Mouse (Mus musculus): Measurements from ENCODE around the gene Tmod2. TPM values are rescaled to one million over a fixed set of nuclear protein-coding genes. Genes with fewer than 3 reads are reported as not detected.
"Not testable (repeated sequence)": the region's sequence is repeated elsewhere in the genome, so short reads cannot be mapped to it uniquely, and the experiment has no call there.

The Tmod2 gene
- polyA plus RNA-seq (2016; fragmentation: Nextera tagmentation; extraction: Ambion mirVana), result 39.9 and 41.1 TPM in 2 replicates

DNA sequence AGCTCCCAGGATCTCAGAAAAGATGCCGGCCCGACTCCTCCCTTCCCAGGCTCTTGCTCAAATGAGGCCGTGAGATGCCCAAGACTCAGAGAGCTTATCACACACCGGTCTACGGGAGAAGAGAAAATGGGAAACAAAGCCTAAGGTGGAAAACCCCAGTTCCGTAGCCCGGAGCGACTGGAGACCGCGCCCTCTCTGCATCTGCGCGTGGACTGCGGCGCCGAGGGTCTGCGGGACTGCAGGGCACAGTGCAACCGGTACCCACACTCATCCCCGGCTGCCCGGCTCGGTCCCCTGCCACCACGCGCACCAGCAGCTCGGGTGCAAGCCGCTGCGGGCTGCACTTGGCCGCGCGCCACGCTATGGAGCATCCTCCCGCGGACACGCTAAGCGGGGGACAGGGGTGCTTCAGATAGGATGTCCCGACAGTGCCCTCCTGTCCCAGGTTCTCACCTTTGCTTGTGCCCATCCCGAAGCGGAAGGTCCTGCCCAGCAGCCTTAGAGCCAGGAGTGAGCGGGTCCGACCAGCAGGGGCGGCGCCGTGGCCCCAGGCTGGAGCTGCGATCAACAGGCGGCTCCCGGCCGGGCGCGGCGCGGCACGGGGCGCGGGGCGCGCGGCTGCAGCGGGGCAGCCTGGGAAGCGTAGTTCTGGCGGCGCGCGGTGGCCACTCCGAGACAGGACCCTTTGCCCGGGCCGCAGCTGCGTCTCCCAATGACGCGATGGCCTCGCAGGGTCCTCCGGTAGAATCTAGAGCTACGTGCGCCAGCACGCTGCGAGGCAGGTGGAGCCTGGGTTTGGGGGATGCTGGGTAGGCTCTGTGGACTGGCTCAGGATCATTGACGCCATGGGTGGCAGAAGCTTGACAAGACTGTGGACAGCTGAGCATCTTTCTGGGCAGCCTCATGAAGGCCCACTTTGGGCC is at the start of gene Tmod2:
Gene Tmod2 (minus strand): TSS at position 755 of the 923 bp plus-strand sequence.
- Histone ChIP-seq H3K4me1 (peaks cover 18% of the 10 kb centered on the region), H3K4me3 (peak within 1 kb of the TSS; percentile 78), H3K9me3 (no peaks in the 10 kb centered on the region), H3K36me3 (replicated peaks) (no peaks in the 10 kb centered on the region), H3K27me3 (ENCODE audit: poor library complexity, severe bottlenecking) (peaks cover 14% of the 10 kb centered on the region), H3K27ac (peak within 1 kb of the TSS; percentile 87)
- under 1% methylated on average over 74 of the region's 74 CpGs for WGBS
- DNase-seq (ENCODE audit: extremely low spot score, low spot score), result peak; percentile 79

DNA sequence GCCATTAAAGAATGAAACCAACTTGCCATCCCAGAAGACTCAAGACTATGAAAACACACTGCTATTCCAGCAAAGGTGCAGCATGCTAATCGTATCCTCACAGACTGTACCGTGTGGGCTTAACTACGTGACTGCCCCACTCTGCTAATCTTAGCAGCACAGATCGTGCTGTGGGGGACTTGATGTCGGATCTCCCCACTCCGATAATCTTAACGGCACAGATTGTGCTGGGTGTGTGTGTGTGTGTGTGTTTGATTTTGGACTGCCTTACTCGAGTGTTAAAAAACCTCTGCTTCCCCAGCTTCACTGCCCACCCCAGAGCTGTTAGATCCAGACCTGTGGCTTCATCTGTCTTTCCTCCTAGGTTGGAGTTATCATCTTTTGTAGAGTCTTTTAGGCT is 49.8 kb upstream of the Tmod2 start:
- Histone ChIP-seq H3K9me3 (no peaks in the 10 kb centered on the region), H3K27ac (no peak overlapping the region), H3K4me1 (no peaks in the 10 kb centered on the region), H3K4me3 (no peak overlapping the region), H3K36me3 (replicated peaks) (peaks cover 5% of the 10 kb centered on the region; the same call in 1 of the 2 replicates), H3K27me3 (ENCODE audit: poor library complexity, severe bottlenecking) (no peaks in the 10 kb centered on the region)
- WGBS, result 89% methylated on average over 8 of the region's 8 CpGs
- DNase-seq (ENCODE audit: extremely low spot score, low spot score), result no peak

- H3K4me1 ChIP-seq; H3K9me3 ChIP-seq; H3K36me3 ChIP-seq (replicated peaks): not testable (repeated sequence)
Observed at GRCm38 (mm10) chr9:75656456-75656855, 45.3 kb upstream of the Tmod2 start.

DNA sequence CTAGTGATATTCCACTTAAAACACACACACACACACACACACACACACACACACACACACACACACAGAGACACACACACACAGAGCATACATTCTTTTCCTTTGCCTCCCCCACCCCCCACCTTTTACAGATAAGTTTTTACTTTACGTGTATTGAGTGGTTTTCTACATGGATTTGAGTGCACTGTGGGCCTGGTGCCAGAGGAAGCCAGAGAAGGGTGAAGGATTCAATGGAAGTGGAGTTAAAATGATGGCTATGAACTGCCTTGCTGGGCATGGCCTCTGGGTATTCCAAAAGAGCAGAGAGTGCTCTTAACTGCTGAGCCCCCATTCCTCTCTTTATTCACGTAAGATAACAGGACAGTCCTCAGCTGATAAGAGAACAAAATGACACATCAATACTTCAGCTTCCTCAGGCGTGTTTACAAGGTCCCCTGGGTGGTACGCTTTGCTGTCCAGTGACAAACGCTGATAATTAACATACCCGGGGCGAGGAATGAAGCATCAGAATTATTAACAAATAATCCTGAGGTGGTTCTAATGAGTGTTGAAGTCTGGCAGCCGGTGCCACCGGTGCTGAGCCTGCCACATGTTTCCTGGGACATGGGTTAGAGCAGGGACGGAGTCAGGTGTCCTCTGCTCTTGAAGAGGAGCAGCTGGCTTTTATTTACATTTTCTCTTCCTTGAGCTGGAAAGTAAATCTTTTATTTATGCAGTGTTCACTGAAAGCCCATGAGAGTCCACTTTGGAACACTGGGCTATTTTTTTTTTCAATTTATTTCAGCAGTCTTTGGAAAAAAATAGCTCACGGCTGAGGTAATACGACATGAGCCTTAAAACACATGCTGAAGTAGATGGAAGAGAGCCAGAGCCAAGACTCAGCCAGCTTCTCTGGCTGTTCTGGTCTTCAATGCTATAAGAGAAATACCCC is 43.1 kb upstream of the Tmod2 start:
- no peaks in the 10 kb centered on the region for H3K9me3 ChIP-seq
- H3K4me1 ChIP-seq, result no peaks in the 10 kb centered on the region
- no peak for DNase-seq (ENCODE audit: extremely low spot score, low spot score)
- H3K4me3 ChIP-seq, result no peak overlapping the region
- WGBS, result 84% methylated on average over 12 of the region's 12 CpGs
- H3K27ac ChIP-seq, result no peak overlapping the region
- H3K36me3 ChIP-seq (replicated peaks), result 0 out of 2 replicates have a peak, but pooled peaks cover 7% of the 10 kb centered on the region
- H3K27me3 ChIP-seq (ENCODE audit: poor library complexity, severe bottlenecking), result no peaks in the 10 kb centered on the region

More at GRCm38 (mm10) chr9:75656456-75656855, 45.3 kb upstream of the Tmod2 start:
- not testable (repeated sequence) for H3K4me3 ChIP-seq; DNase-seq (ENCODE audit: extremely low spot score, low spot score); H3K27ac ChIP-seq; H3K27me3 ChIP-seq (ENCODE audit: poor library complexity, severe bottlenecking)
- WGBS, result 83% methylated on average over 3 of the region's 3 CpGs

GRCm38 (mm10) chr9:75645405-75645804 is 34.3 kb upstream of the Tmod2 start:
- H3K27me3 ChIP-seq (ENCODE audit: poor library complexity, severe bottlenecking), result no peaks in the 10 kb centered on the region
- no peak for DNase-seq (ENCODE audit: extremely low spot score, low spot score)
- H3K9me3 ChIP-seq, result peaks cover 3% of the 10 kb centered on the region; the same call in 1 of the 2 replicates
- peaks cover 11% of the 10 kb centered on the region; the same call in 1 of the 2 replicates for H3K4me1 ChIP-seq
- peaks cover 17% of the 10 kb centered on the region for H3K36me3 ChIP-seq (replicated peaks)
- no peak overlapping the region for H3K4me3 ChIP-seq
- 60% methylated on average over 3 of the region's 3 CpGs for WGBS
- no peak overlapping the region for H3K27ac ChIP-seq

DNA sequence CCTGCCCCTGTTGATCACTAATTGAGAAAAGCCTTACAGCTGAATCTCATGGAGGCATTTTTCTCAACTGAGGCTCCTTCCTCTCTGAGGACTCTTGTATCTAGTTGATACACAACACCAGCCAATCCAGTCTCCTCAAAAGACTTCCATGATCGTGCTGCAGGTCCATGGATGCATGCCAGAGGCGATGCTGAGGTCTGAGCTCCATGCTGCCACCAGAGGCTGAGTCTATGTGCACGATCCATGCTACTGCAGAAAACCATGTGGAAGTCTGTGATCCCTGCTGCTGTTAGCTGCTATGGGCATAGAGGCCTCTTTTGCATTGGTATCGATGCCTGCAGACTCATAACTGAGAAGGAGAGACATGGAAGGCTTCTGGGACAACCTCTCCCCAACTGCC is 23.1 kb upstream of the Tmod2 start:
- DNase-seq (ENCODE audit: extremely low spot score, low spot score), result no peak
- 88% methylated on average over 4 of the region's 4 CpGs for WGBS
- Histone ChIP-seq H3K36me3 (replicated peaks) (no peaks in the 10 kb centered on the region), H3K27me3 (ENCODE audit: poor library complexity, severe bottlenecking) (no peaks in the 10 kb centered on the region), H3K4me1 (peaks cover 9% of the 10 kb centered on the region), H3K9me3 (no peaks in the 10 kb centered on the region), H3K4me3 (no peak overlapping the region), H3K27ac (no peak overlapping the region)

GRCm38 (mm10) chr9:75633603-75634002 is 22.5 kb upstream of the Tmod2 start:
- no peaks in the 10 kb centered on the region for H3K27me3 ChIP-seq (ENCODE audit: poor library complexity, severe bottlenecking)
- H3K9me3 ChIP-seq, result no peaks in the 10 kb centered on the region
- H3K27ac ChIP-seq, result no peak overlapping the region
- DNase-seq (ENCODE audit: extremely low spot score, low spot score), result no peak
- peaks cover 9% of the 10 kb centered on the region for H3K4me1 ChIP-seq
- H3K36me3 ChIP-seq (replicated peaks), result no peaks in the 10 kb centered on the region
- WGBS, result 92% methylated on average over 8 of the region's 8 CpGs
- H3K4me3 ChIP-seq, result no peak overlapping the region

DNA sequence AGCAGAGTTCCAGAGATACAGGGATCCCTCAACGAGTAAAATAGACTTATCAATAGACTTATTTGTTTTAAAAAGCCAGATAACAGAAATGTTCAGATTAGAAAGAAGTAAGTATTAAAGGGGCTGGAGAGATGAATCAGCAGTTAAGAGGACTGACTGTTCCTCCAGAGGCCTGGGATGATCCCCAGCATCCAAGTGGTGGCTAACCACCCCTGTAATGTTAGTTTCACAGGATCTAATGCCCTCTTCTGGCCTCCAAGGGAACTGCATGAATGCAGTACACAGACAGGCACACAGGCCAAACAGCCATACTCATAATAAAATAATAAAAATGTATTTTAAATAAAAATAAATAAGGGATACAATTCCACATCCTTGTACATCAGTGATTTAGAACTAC is 21.8 kb upstream of the Tmod2 start:
- no peak overlapping the region for H3K27ac ChIP-seq
- H3K4me3 ChIP-seq, result no peak overlapping the region
- whole genome bisulfite sequencing, result 18% methylated on average over 1 of the region's 1 CpGs

DNA sequence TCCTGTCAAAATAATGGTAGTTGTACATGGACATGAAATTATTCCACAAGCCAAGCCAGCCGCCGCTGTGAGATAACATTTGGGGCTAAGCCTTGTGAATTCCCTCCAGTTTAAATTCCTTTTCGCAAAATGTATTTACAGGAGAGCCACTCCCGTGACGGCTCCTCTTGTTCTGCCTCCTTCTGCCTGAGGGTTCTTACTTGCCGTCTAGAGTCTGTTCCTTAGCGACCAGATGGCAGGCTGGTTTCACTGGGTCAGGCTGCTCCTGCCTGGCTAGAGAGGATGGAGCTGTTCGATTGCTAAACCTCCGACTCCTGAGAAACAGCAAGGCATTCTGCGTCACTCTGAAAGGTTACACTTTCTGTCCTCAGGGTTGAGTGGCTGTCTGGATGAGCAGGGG is 21.0 kb upstream of the Tmod2 start:
- Histone ChIP-seq H3K36me3 (replicated peaks) (no peaks in the 10 kb centered on the region), H3K27me3 (ENCODE audit: poor library complexity, severe bottlenecking) (no peaks in the 10 kb centered on the region), H3K27ac (no peak overlapping the region), H3K9me3 (no peaks in the 10 kb centered on the region), H3K4me3 (no peak overlapping the region), H3K4me1 (peaks cover 9% of the 10 kb centered on the region)
- DNase-seq (ENCODE audit: extremely low spot score, low spot score), result no peak
- WGBS, result 58% methylated on average over 10 of the region's 10 CpGs

More for the DNA sequence above, 21.8 kb upstream of the Tmod2 start:
- Histone ChIP-seq H3K4me1 (peaks cover 9% of the 10 kb centered on the region), H3K27me3 (ENCODE audit: poor library complexity, severe bottlenecking) (no peaks in the 10 kb centered on the region), H3K36me3 (replicated peaks) (no peaks in the 10 kb centered on the region), H3K9me3 (no peaks in the 10 kb centered on the region)
- DNase-seq (ENCODE audit: extremely low spot score, low spot score), result peak; percentile 37

GRCm38 (mm10) chr9:75630823-75631454 is 19.8 kb upstream of the Tmod2 start:
- no peak overlapping the region for H3K27ac ChIP-seq
- no peaks in the 10 kb centered on the region for H3K9me3 ChIP-seq
- DNase-seq (ENCODE audit: extremely low spot score, low spot score), result no peak
- no peak overlapping the region for H3K4me3 ChIP-seq
- peaks cover 16% of the 10 kb centered on the region for H3K4me1 ChIP-seq
- H3K36me3 ChIP-seq (replicated peaks), result no peaks in the 10 kb centered on the region
- 90% methylated on average over 8 of the region's 8 CpGs for WGBS
- H3K27me3 ChIP-seq (ENCODE audit: poor library complexity, severe bottlenecking), result peaks cover 6% of the 10 kb centered on the region; the same call in 1 of the 2 replicates

GRCm38 (mm10) chr9:75626308-75626604 is 15.1 kb upstream of the Tmod2 start:
- 1% methylated on average over 14 of the region's 14 CpGs for WGBS
- Histone ChIP-seq H3K9me3 (no peaks in the 10 kb centered on the region), H3K27ac (peak overlapping the region; percentile 95), H3K27me3 (ENCODE audit: poor library complexity, severe bottlenecking) (peaks cover 20% of the 10 kb centered on the region), H3K4me3 (peak overlapping the region; percentile 86), H3K4me1 (peaks cover 19% of the 10 kb centered on the region), H3K36me3 (replicated peaks) (no peaks in the 10 kb centered on the region)
- DNase-seq (ENCODE audit: extremely low spot score, low spot score), result no peak

GRCm38 (mm10) chr9:75625556-75626307 is 14.6 kb upstream of the Tmod2 start, which contains the start of gene Lysmd2:
Gene Lysmd2, plus strand, starts transcription at chr9:75625741.
- peak within 1 kb of the TSS; percentile 86 for H3K4me3 ChIP-seq
- H3K4me1 ChIP-seq, result peaks cover 19% of the 10 kb centered on the region
- H3K9me3 ChIP-seq, result no peaks in the 10 kb centered on the region
- H3K36me3 ChIP-seq (replicated peaks), result no peaks in the 10 kb centered on the region
- DNase-seq (ENCODE audit: extremely low spot score, low spot score), result peak; percentile 67
- peaks cover 20% of the 10 kb centered on the region for H3K27me3 ChIP-seq (ENCODE audit: poor library complexity, severe bottlenecking)
- peak within 1 kb of the TSS; percentile 95 for H3K27ac ChIP-seq
- WGBS, result under 1% methylated on average over 93 of the region's 94 CpGs

All from forebrain, embryonic 10.5 days (tissue).